Mouse (Mus musculus) ES-Bruce4 (cell line): ENCODE data around the gene Tas1r2. TPM values are rescaled to one million over a fixed set of nuclear protein-coding genes. Genes with fewer than 3 reads are reported as not detected.

Experiments used
- H3K27ac ChIP-seq: 2 replicates; pipeline ENCODE4 v1.5.1; 2012; ENCODE audit warnings: low read length, inconsistent platforms; ENCODE audit not compliant: insufficient read depth
- H3K27me3 ChIP-seq: 2 replicates; pipeline ENCODE4 v1.6.1; 2012; ENCODE audit warnings: mild to moderate bottlenecking, low read length, inconsistent platforms; ENCODE audit not compliant: control insufficient read depth, poor library complexity, insufficient read depth, severe bottlenecking
- H3K36me3 ChIP-seq: 2 replicates; pipeline ENCODE4 v1.6.1; 2012; ENCODE audit warnings: inconsistent platforms, mild to moderate bottlenecking, low read length, moderate library complexity; ENCODE audit not compliant: control insufficient read depth, poor library complexity, insufficient read depth, severe bottlenecking
- H3K4me1 ChIP-seq: one replicate; pipeline ENCODE4 v1.8.1; 2011; ENCODE audit warnings: low read length; ENCODE audit not compliant: control insufficient read depth, insufficient read depth
- H3K4me3 ChIP-seq: 2 replicates; pipeline ENCODE4 v1.5.1; 2011; ENCODE audit warnings: low read depth, mild to moderate bottlenecking, low read length
- H3K9ac ChIP-seq: 2 replicates; pipeline ENCODE4 v1.6.1; 2012; ENCODE audit warnings: low read depth, mild to moderate bottlenecking, inconsistent platforms; ENCODE audit not compliant: poor library complexity, severe bottlenecking
- H3K9me3 ChIP-seq: replicated peaks from 2 replicates; pipeline ENCODE4 v1.6.1; 2012; ENCODE audit warnings: mild to moderate bottlenecking, low read length, inconsistent platforms; ENCODE audit not compliant: control insufficient read depth, poor library complexity, insufficient read depth, severe bottlenecking
- CTCF ChIP-seq: IDR thresholded peaks from one replicate; pipeline ENCODE4 v1.8.1; 2011; ENCODE audit warnings: low read depth, low read length
- EP300 ChIP-seq: IDR thresholded peaks from 2 replicates; pipeline ENCODE4 v1.6.1; 2011; ENCODE audit warnings: low read depth, low read length; ENCODE audit not compliant: insufficient read depth
- POLR2A ChIP-seq: IDR thresholded peaks from one replicate; pipeline ENCODE4 v1.8.1; 2011; ENCODE audit warnings: low read length; ENCODE audit not compliant: insufficient read depth
- polyA plus RNA-seq: library from polyadenylated mRNA; stranded (reverse); fragments of >200 nt; gene quantifications from 2 replicates; pipeline ENCODE4 v1.2.4, GENCODE M21; 2011; ENCODE audit warnings: low read depth; ENCODE audit not compliant: missing spikeins, insufficient read depth, insufficient read length

The Tas1r2 gene
- polyA plus RNA-seq, 1 experiment, result not detected

GRCm38 (mm10) chr4:139631569-139632253, 21.6 kb upstream of the Tas1r2 start:
- Histone ChIP-seq H3K27me3 (no peaks in the 10 kb centered on the region), H3K4me1 (peaks cover 5% of the 10 kb centered on the region), H3K9ac (no peak overlapping the region), H3K36me3 (no peaks in the 10 kb centered on the region), H3K9me3 (no peaks in the 10 kb centered on the region), H3K4me3 (no peak overlapping the region), H3K27ac (no peak overlapping the region)
- TF ChIP-seq EP300, result no peak
- TF ChIP-seq POLR2A, result no peak
- no peak for TF ChIP-seq CTCF

- no peaks in the 10 kb centered on the region for H3K9me3 ChIP-seq
- TF ChIP-seq CTCF (no peak), POLR2A (no peak), EP300 (no peak)
Measured at GRCm38 (mm10) chr4:139632254-139632580, 21.1 kb upstream of the Tas1r2 start.

GRCm38 (mm10) chr4:139636373-139636772, 17.0 kb upstream of the Tas1r2 start:
- H3K9ac ChIP-seq, result no peak overlapping the region
- H3K27me3 ChIP-seq, result no peaks in the 10 kb centered on the region
- H3K9me3 ChIP-seq, result no peaks in the 10 kb centered on the region
- TF ChIP-seq POLR2A (no peak), CTCF (peak; percentile 97)
- H3K4me3 ChIP-seq, result no peak overlapping the region
- no peak overlapping the region for H3K27ac ChIP-seq
- H3K36me3 ChIP-seq, result no peaks in the 10 kb centered on the region
- peaks cover 2% of the 10 kb centered on the region for H3K4me1 ChIP-seq

More at GRCm38 (mm10) chr4:139632254-139632580, 21.1 kb upstream of the Tas1r2 start:
- Histone ChIP-seq H3K4me1 (peaks cover 5% of the 10 kb centered on the region), H3K9ac (no peak overlapping the region), H3K36me3 (no peaks in the 10 kb centered on the region), H3K27ac (no peak overlapping the region), H3K27me3 (no peaks in the 10 kb centered on the region), H3K4me3 (no peak overlapping the region)

- TF ChIP-seq CTCF (no peak), EP300 (no peak)
- no peaks in the 10 kb centered on the region for H3K9me3 ChIP-seq
- no peak overlapping the region for H3K9ac ChIP-seq
- H3K36me3 ChIP-seq, result no peaks in the 10 kb centered on the region
- H3K4me3 ChIP-seq, result no peak overlapping the region
- H3K4me1 ChIP-seq, result no peaks in the 10 kb centered on the region
- H3K27ac ChIP-seq, result no peak overlapping the region
- H3K27me3 ChIP-seq, result no peaks in the 10 kb centered on the region
Measured at GRCm38 (mm10) chr4:139637847-139638246, 15.5 kb upstream of the Tas1r2 start.

GRCm38 (mm10) chr4:139638356-139638755, 15.0 kb upstream of the Tas1r2 start:
- H3K9me3 ChIP-seq, result no peaks in the 10 kb centered on the region
- TF ChIP-seq EP300, result no peak
- no peak for TF ChIP-seq POLR2A
- TF ChIP-seq CTCF, result no peak
- H3K36me3 ChIP-seq, result no peaks in the 10 kb centered on the region
- H3K27me3 ChIP-seq, result no peaks in the 10 kb centered on the region
- no peaks in the 10 kb centered on the region for H3K4me1 ChIP-seq
- H3K27ac ChIP-seq, result no peak overlapping the region
- no peak overlapping the region for H3K9ac ChIP-seq
- no peak overlapping the region for H3K4me3 ChIP-seq

GRCm38 (mm10) chr4:139639801-139640200, 13.5 kb upstream of the Tas1r2 start:
- Histone ChIP-seq H3K27ac (no peak overlapping the region), H3K4me3 (no peak overlapping the region), H3K9me3 (no peaks in the 10 kb centered on the region), H3K27me3 (no peaks in the 10 kb centered on the region), H3K4me1 (no peaks in the 10 kb centered on the region), H3K9ac (no peak overlapping the region), H3K36me3 (no peaks in the 10 kb centered on the region)
- TF ChIP-seq EP300 (no peak), CTCF (no peak), POLR2A (no peak)
